Mouse (Mus musculus) midbrain, postnatal 0 days (tissue): Measurements from ENCODE around the gene Anapc16. TPM values are rescaled to one million over a fixed set of nuclear protein-coding genes. Genes with fewer than 3 reads are reported as not detected.

ENCODE experiments used
- ATAC-seq: fragments of 200-750 bp; cut with Nextera tagmentation; 2 replicates; pipeline ENCODE4 v1.8.0; 2017; ENCODE audit warnings: moderate number of reproducible peaks, mild to moderate bottlenecking, moderate TSS enrichment, moderate library complexity; ENCODE audit not compliant: low FRiP score
- DNase-seq: peaks from one replicate; pipeline ENCODE4 v3.0.0-alpha.2; 2015; ENCODE audit warnings: low spot score
- H3K27ac ChIP-seq: fragments of 300-500 bp; sonication (generic); 2 replicates; pipeline ENCODE4 v1.5.1; 2014; ENCODE audit warnings: low read depth, mild to moderate bottlenecking, low read length, mixed read lengths
- H3K27me3 ChIP-seq: fragments of 300-500 bp; sonication (generic); 2 replicates; pipeline ENCODE4 v1.6.1; 2014; ENCODE audit warnings: low read length, control low read depth, mixed read lengths; ENCODE audit not compliant: insufficient read depth
- H3K36me3 ChIP-seq: fragments of 300-500 bp; sonication (generic); 2 replicates; pipeline ENCODE4 v1.6.1; 2014; ENCODE audit warnings: low read length, control low read depth, mixed read lengths; ENCODE audit not compliant: insufficient read depth
- H3K4me1 ChIP-seq: fragments of 300-500 bp; sonication (generic); 2 replicates; pipeline ENCODE4 v1.6.1; 2014; ENCODE audit warnings: mild to moderate bottlenecking, control low read depth, antibody characterized with exemption, low read length, mixed read lengths; ENCODE audit not compliant: insufficient read depth
- H3K4me2 ChIP-seq: fragments of 300-500 bp; sonication (generic); 2 replicates; pipeline ENCODE4 v1.6.1; 2014; ENCODE audit warnings: low read depth, mild to moderate bottlenecking, low read length, mixed read lengths; ENCODE audit not compliant: poor library complexity, severe bottlenecking
- H3K4me3 ChIP-seq: fragments of 300-500 bp; sonication (generic); 2 replicates; pipeline ENCODE4 v1.5.1; 2014; ENCODE audit warnings: low read depth, mild to moderate bottlenecking, low read length, moderate library complexity
- H3K9ac ChIP-seq: fragments of 300-500 bp; sonication (generic); replicated peaks from 2 replicates; pipeline ENCODE4 v1.6.1; 2014; ENCODE audit warnings: mild to moderate bottlenecking, low read length, moderate library complexity, mixed read lengths; ENCODE audit not compliant: poor library complexity, severe bottlenecking
- H3K9me3 ChIP-seq: fragments of 300-500 bp; sonication (generic); 2 replicates; pipeline ENCODE4 v1.6.1; 2016; ENCODE audit warnings: low read length, control low read depth
- CTCF ChIP-seq: IDR thresholded peaks from 2 replicates; pipeline ENCODE4 v1.5.1; 2016; ENCODE audit warnings: antibody characterized with exemption, mild to moderate bottlenecking
- WGBS: fragments of 180-500 bp; shearing (Covaris S2); extraction: QIAGEN DNeasy Blood & Tissue Kit; methylation state at CpG from one replicate; pipeline ENCODE4 v1.1.7; 2014; 5-methylcytosine and 5-hydroxymethylcytosine counted together
- polyA plus RNA-seq: library from polyadenylated mRNA; unstranded; fragments of >200 nt; fragmentation: Nextera tagmentation; extraction: Ambion mirVana; gene quantifications from 2 replicates; pipeline ENCODE4 v1.2.1, GENCODE M21; 2015
- total RNA-seq: library from RNA; depleted of rRNA; stranded (reverse); fragments of >200 nt; gene quantifications from 2 replicates; pipeline ENCODE4 v1.2.3, GENCODE M21; 2014; rRNA removed

Anapc16 gene
- total and polyA plus RNA-seq, 2 experiments from 2014 or later = 57.4 to 118 TPM

DNA sequence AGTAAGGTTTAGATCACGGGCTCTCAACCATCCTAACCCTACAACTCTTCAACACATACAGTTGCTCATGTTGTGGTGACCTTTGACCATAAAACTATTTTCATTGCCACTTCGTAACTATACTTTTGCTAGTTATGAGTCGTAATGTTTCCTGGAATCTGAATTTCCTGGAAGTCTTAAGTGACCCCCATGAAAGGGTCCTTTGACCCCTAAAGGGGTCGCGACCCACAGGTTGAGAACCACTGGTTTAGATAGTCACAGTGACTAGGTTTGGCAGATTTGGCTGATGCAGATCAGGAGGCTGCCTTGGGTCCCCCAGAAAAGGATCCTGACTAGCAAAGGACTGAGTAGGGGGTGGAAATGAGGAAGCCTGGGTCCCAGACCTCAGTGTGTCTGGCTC is 64.3 kb downstream of the Anapc16 start:
- H3K9ac ChIP-seq = no peak overlapping the region
- WGBS = 90% methylated on average over 5 of the region's 5 CpGs
- no peaks in the 10 kb centered on the region for H3K27me3 ChIP-seq
- H3K4me2 ChIP-seq = no peak overlapping the region
- no peak for DNase-seq
- no peak for ATAC-seq
- H3K4me1 ChIP-seq = peaks cover 13% of the 10 kb centered on the region
- no peak overlapping the region for H3K27ac ChIP-seq
- H3K36me3 ChIP-seq = no peaks in the 10 kb centered on the region
- no peaks in the 10 kb centered on the region for H3K9me3 ChIP-seq
- TF ChIP-seq CTCF = no peak
- no peak overlapping the region for H3K4me3 ChIP-seq

Other genes starting within 250 kb of the Anapc16 start
- gene Dnajb12, start 123.6 kb downstream of the Anapc16 start, total RNA-seq = 47.9 and 51.6 TPM in 2 replicates
- gene Dnajb12, start 123.6 kb downstream of the Anapc16 start, polyA plus RNA-seq = 25.7 and 26.3 TPM in 2 replicates
- gene Ddit4, start 51.3 kb downstream of the Anapc16 start, total RNA-seq = 56.6 and 57.5 TPM in 2 replicates
- 43.4 and 43.6 TPM in 2 replicates for gene Ddit4, start 51.3 kb downstream of the Anapc16 start, polyA plus RNA-seq
- gene Ascc1, start 330 bp downstream of the Anapc16 start, total RNA-seq = 12.3 and 13.5 TPM in 2 replicates
- 50.1 TPM in 2 replicates for gene Ascc1, start 330 bp downstream of the Anapc16 start, polyA plus RNA-seq
- gene Spock2, start 103.1 kb upstream of the Anapc16 start, total RNA-seq = 275 and 308 TPM in 2 replicates
- gene Spock2, start 103.1 kb upstream of the Anapc16 start, polyA plus RNA-seq = 109 and 117 TPM in 2 replicates
- gene Chst3, start 216.1 kb upstream of the Anapc16 start, total RNA-seq = 4.6 and 5.5 TPM in 2 replicates
- gene Chst3, start 216.1 kb upstream of the Anapc16 start, polyA plus RNA-seq = 0.86 and 0.89 TPM in 2 replicates